Comparison of ENCODE assay signal across 12 mouse cellular contexts in genomic region chr10:53688533-53688932, GRCm38 (mm10).
"Had no signal": no experiment of that assay in that cellular context is flagged by ENCODE, and none has a peak within 500 bp of the region (broad histone marks: within the 10 kb centered on the region; RNA-seq: fewer than 3 reads in every experiment).

No protein-coding gene starts in this region.

- H3K9ac ChIP-seq: limb, embryonic 13.5 days; liver, embryonic 14.5 days had no signal

- H3K4me2 ChIP-seq: limb, embryonic 13.5 days had no signal

- H3K27me3 ChIP-seq: limb, embryonic 13.5 days had no signal

- ATAC-seq: intestine, postnatal 0 days had no signal

- H3K4me1 ChIP-seq: limb, embryonic 13.5 days had no signal

- H3K4me3 ChIP-seq: layer of hippocampus, adult 2 months; limb, embryonic 13.5 days; myocyte had no signal

- H3K9me3 ChIP-seq: limb, embryonic 13.5 days had no signal

- DNase-seq: kidney, postnatal 4 days; lung, adult 18-20 months; midbrain, embryonic 14.5 days; right cerebral cortex, adult 18-20 months; right cerebral cortex, postnatal 25 days; thymus, postnatal 36 days had no signal

- H3K27ac ChIP-seq: kidney, postnatal 0 days; layer of hippocampus, adult 2 months; limb, embryonic 13.5 days; liver, embryonic 14.5 days had no signal
